Mouse (Mus musculus) large intestine, adult 2 months (tissue): ENCODE measurements around the gene Gls2. TPM values are rescaled to one million over a fixed set of nuclear protein-coding genes. Genes with fewer than 3 reads are reported as not detected.

ENCODE experiments used
- DNase-seq: peaks from one replicate; pipeline ENCODE4 v3.0.0-alpha.2; 2012; ENCODE audit warnings: low read depth, low spot score
- WGBS: fragments of 180-500 bp; shearing (Covaris S2); methylation state at CpG from one replicate; pipeline ENCODE4 v1.1.7; 2018; 5-methylcytosine and 5-hydroxymethylcytosine counted together
- polyA plus RNA-seq: library from polyadenylated mRNA; depleted of rRNA; stranded (reverse); fragments of >200 nt; gene quantifications from 2 replicates; pipeline ENCODE4 v1.2.3, GENCODE M21; 2012

Gene Gls2
- polyA plus RNA-seq, 1 experiment, result 2.0 TPM

DNA sequence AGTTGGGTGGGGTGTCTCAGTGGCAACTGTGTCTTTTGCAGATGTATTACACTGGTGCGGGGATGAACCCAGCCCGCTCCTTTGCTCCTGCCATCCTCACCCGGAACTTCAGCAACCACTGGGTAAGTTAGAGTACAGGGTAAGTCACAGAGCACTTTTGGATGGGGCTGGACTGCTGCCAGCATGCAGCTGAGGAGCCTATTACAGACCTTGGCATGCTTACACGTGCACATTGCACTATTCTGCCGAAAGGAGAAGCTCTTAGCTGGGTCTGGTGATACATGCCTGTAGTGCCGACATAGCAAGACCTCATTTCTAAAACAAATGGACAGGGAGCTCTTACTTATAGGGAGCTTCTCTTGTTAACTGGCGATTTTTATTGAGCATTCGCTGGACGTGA lies 33.3 kb downstream of the Gls2 start:
- 68% methylated on average over 9 of the region's 9 CpGs for WGBS

DNA sequence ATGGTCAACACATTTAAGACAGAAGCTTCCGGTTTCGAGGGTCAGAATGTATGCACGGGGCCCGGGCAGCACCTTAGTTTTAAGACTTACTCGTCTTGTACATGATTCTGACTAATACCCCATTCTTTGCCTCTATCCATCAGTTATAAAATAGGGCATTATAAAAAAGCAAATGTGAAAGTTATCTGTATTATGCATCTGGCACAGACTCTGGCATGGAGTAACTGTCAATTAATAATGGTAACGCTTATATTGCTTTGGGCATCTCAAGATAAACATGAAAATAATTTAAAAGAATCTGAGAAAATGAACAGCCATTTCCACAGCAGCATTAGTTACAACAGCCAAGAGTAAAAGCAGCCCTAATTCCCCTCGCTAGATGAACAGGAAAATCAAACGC lies 33.8 kb downstream of the Gls2 start:
- 86% methylated on average over 8 of the region's 8 CpGs for WGBS
- no peak for DNase-seq

More for the DNA sequence above, 33.3 kb downstream of the Gls2 start:
- DNase-seq, result no peak

DNA sequence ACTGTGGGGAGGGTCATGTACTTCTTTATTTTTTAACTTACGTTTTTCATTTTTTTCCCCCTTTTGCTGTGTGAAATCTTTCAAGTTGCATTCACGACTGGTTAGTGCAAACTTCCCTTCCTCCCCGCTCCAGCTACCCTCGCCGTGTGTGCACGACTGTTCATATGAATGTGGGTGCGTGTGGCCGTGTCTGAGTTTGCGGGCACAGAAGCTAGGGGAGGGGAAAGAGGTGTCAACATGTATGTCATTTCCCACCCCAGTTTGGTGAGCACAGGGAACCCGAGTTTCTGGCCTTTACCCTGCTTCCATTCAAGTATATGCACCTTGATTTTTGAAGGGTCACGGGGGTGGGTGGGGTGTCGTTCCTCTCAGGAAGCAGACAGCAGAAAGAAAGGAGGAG lies 36.3 kb downstream of the Gls2 start:
- DNase-seq, result no peak
- 77% methylated on average over 12 of the region's 12 CpGs for WGBS

DNA sequence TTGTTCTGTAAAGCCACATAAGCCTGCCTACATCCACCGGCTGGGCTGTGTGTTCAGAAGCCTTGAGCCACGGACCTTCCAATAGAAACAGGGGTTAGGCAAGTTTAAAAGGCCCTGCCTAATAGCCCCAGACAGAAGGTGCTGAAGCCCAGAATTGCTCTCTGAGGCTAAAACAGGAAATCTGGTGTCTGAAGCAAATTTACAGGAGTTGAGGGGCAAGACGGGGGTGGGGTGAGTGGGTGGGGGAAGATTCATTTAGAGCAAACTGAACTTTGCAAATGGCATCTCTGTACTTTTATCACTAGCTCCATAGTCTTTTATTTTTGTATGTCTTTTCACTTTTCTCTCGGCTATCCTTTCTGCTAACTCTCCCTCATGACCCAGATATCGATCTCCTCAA lies 36.9 kb downstream of the Gls2 start:
- no peak for DNase-seq
- 6% methylated on average over 5 of the region's 5 CpGs for WGBS

DNA sequence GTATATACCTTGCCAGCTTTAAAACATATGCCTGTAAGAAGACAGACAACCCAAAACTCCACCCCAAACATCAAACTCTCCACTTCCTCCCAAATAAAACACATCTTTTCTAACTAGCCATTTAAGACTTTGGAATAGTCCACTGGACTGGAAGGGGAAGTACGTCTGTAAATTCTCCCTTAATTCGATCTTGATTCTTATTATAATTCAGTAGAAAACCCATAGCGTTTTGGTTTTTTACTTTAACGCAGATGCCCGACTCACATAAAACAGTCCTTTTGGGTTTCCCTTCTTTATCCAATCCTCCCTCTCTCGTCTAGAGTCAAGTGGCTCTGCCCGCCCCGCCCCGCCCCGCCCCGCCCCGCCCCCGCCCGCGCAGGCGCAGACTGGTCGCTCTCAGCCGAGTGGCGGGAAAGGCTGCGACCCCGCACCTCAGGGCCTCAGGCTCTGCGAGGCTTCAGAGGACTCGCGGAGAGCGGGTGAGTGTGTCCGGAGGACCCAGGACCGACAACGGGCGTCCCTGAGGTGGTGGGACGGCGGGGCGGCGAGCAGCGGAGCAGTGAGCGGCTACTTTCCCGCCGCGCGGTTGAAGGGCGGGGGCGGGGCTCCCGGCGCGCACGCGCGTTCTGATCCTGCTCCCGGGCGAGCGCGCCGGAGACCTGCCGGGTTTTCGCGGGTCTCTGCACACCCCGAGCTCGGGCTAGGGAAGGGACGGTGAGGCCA lies 37.6 kb downstream of the Gls2 start, which contains the start of gene Timeless:
TSS of gene Timeless (plus strand) at position 369 of the 723 bp plus-strand sequence.
- under 1% methylated on average over 57 of the region's 58 CpGs for WGBS
- DNase-seq, result peak; percentile 59

DNA sequence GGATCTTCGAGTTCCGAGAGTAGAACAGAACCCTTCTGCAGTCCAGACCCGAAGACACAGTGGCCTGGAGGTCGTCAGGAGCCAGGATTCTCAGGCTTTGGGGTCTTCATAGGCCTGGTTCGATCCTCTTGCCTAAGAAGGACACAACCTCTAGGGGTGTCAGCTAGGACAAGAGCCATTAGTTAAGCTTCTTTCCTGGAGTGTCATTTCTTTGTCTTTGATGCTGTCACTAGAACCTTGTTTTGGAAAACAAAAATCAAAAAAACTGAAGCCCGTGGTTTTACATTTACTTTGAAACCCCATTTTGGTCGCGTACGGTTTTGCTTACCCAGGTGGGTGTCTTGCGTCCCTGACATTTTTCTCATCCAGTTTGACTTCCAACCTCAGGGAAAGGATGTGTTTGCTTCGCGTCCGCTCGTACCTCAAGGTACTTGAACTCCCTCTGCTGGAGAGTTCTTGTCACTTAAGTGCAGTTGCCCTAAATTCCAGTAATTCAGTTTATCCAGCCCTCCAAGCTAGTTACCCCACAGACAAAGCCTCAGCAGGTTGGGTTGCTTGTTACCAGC lies 38.2 kb downstream of the Gls2 start:
- 1% methylated on average over 14 of the region's 14 CpGs for WGBS
- peak; percentile 46 for DNase-seq

DNA sequence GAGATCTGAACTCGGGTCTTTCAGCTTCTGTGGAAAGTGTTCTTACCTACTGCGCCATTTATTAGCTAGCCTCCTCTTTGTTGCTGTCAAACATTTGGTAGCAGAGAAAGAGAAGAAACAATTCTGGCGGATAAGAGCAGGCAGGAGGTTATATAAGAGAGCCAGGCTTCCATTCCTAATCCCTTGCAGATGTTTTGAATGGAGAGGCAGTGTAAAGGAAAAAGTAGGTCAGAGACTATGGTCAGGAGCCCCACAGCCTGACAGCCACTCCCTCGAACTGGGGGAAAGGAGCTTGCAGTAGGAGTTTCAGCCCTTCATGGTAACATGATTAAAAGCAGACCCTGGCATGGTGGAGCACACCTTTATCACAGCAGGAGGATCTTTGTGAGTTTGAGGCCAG lies 42.1 kb downstream of the Gls2 start:
- DNase-seq, result no peak
- WGBS, result 68% methylated on average over 4 of the region's 4 CpGs

DNA sequence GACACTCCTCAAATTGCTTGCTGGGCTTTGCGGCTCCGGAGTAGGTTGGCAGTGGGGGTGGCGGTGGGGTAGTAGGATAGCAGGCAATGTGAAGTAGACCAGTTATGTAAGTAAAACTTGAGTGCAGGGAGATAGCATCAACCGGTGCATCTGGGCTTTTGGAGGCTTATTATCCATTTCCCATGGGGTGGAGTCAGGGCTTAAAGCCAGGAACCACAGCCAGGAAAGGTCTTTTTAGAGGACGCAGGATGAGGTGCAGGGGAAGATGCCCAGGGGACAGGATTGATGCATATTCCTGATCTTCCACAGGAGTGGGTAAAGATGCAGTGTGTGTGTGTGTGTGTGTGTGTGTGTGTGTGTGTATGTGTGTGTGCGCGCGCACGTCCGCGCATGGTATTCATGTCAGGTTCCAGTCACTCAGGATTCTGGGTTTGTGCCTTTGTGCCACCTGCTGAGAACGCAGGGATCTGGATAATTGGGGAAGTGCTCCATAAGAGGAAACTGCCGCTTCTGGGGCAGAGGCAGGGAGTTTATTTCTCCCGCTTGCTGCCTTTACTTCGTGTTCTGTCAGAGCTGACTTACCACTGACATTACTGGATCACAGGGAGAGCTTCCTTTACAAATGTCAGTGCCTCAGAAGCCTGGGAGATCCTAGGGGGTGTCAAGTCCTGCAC lies 43.7 kb downstream of the Gls2 start:
- WGBS, result 76% methylated on average over 15 of the region's 15 CpGs
- no peak for DNase-seq

DNA sequence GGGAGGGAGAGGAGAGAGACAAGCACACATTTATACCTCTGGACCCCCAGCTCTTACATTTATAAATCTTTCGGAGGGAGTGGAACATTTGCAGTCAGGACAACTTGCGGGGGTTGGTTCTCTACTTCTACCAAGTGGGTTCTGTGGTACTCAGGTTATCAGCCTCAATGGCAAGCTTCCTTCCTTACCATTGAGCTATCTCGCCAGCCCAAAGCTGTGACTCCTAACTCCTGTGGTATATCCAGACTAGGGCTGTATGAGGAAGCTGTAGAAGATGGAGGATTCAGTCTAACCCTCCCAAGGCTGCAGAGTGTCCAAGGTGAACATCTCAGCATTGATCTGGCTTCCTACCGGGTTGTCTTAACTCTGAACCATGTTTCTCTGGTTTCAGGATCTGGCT lies 44.9 kb downstream of the Gls2 start:
- no peak for DNase-seq
- WGBS, result 95% methylated on average over 4 of the region's 4 CpGs

DNA sequence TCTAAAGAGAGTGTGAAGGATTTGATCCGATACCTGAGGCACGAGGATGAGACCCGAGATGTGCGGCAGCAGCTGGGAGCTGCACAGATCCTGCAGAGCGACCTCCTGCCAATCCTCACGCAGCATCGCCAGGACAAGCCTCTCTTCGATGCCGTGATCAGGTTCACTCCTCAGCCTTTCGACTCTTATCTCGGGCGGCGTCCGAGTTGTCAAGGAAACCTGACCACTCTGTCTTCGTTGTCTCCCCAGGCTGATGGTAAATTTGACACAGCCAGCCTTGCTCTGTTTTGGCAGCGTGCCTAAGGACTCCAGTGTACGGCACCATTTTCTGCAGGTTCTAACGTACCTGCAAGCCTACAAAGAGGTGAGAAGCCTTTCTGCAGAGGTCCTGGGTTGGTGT lies 45.9 kb downstream of the Gls2 start:
- 90% methylated on average over 18 of the region's 18 CpGs for WGBS

DNA sequence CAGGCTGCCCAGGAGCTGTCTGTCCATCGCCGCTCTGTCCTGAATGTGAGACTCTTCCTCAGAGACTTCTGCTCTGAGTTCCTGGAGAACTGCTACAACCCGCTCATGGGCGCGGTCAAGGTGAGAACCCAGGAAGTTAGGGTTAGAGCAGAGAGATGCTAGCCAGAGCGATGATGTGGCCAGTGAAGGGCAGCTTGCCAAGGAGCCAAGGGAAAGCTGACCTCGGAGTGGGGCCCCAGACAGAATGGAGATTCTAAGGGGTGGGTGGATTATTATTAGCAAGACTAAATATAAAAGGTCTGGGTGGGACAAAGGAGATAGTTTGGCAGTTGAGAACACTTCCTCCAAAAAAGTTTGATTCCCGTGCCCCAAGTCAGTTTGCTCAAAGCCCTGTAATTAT lies 49.0 kb downstream of the Gls2 start:
- 76% methylated on average over 8 of the region's 8 CpGs for WGBS
- no peak for DNase-seq

More for the DNA sequence above, 45.9 kb downstream of the Gls2 start:
- DNase-seq, result no peak

DNA sequence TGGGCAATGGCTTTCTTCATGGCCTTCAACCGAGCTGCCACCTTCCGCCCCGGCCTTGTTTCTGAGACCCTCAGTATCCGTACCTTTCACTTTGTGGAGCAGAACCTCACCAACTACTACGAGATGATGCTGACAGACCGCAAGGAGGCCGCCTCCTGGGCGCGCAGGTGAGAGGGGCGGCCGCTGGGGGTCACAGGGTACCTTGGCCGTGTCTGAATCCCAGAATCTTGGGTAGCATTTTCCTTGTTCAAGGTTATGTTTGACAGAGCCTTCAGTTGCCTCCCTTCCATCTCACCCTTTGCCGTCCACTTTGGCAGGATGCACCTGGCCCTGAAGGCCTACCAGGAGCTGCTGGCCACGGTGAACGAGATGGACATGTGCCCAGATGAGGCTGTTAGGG lies 49.9 kb downstream of the Gls2 start:
- 92% methylated on average over 15 of the region's 15 CpGs for WGBS
- DNase-seq, result no peak

DNA sequence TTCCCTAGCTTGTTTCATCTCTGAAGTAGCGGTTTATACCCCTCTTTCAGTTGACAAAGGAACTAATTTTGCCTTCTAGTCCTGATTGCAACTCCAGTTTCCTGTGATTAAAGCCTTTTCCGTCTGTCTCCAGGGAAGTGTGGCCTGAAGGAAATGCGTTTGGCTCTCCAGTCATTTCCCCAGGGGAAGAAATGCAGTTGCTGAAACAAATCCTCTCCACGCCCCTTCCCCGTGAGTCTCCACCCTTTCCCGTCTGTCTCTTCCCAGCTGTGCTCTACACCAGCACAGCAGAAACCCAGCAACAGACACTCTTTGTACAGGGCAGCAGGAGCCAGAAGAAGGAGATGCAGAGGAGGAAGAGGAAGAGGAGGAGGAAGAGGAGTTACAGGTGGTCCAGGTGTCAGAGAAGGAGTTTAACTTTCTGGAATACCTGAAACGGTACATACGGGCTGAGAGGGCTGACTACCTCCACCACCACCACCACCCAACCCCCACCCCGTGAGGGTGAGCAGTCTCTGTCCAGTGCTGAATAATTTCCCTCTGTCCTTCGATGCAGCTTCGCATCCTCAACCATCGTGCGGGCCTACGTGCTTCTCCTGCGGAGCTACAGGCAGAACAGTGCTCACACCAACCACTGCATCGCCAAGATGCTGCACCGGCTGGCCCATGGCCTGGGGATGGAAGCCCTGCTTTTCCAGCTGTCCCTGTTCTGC lies 52.9 kb downstream of the Gls2 start:
- 79% methylated on average over 17 of the region's 17 CpGs for WGBS
- DNase-seq, result no peak

DNA sequence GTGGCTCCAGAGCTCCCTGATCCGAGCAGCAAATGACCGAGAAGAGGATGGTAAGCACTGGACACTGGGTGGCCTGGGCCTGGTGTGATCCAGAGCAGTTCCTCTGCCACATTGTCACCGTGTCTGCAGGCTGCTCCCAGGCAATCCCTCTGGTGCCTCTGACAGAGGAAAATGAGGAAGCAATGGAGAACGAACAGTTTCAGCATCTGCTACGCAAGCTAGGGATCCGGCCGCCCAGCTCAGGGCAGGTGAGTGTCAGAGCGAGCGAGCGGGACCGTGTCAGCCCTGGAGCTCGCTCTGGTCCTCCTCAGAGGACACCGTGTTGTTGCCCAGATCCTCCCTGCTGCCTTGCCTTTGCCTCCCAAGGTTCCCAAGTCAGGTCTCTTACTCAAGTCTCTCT lies 56.3 kb downstream of the Gls2 start:
- 92% methylated on average over 13 of the region's 13 CpGs for WGBS
- DNase-seq, result no peak

DNA sequence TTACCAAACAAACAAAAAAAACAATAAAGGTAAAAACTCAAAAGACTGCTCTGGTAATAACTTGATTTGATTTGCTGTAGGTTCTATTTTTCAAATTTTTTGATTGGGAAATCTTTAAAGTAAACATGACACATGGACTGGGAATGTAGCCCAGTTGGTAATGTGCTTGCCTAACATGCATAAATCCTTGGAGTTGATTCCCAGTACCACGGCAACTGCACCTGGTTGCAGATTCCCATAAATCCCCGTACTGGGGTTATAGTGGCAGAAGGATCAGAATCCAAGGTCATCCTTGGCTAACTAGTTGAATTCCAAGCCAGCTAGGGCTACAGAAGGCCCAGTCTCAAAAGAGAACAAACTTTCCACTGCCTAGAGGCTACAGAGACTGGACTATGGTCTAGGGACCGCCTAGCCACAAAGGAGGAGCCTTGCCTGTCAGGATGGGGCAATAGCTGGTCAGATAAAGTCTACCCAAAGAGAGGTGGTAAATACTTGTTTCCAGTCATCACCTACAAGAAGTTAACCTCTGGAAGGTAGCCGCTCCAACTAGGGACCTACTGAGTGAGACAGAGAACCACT lies 59.5 kb downstream of the Gls2 start, which contains the start of gene Apon:
TSS of gene Apon (plus strand) at position 420 of the 579 bp plus-strand sequence.
- WGBS, result 39% methylated on average over 4 of the region's 4 CpGs
- DNase-seq, result no peak

DNA sequence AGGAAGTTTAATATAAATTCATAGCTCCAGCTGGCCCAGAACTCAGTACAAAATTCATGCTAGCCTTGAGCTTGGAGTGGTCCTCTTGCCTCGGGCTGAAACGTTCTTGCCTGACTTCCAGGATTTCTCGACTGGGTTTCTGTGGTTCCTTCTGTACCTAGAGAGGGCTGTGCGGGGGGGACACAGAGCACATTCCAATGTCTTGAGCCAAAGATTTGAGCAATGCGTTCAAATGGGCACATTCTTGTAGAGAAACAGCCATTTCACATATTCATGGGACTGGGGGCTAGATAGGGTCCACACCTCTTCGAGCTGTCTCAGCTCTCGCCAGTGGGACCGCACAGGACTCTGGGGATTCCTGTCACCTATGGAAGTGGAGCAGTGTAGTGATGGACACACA lies 61.7 kb downstream of the Gls2 start:
- WGBS, result 81% methylated on average over 8 of the region's 8 CpGs
- DNase-seq, result no peak

DNA sequence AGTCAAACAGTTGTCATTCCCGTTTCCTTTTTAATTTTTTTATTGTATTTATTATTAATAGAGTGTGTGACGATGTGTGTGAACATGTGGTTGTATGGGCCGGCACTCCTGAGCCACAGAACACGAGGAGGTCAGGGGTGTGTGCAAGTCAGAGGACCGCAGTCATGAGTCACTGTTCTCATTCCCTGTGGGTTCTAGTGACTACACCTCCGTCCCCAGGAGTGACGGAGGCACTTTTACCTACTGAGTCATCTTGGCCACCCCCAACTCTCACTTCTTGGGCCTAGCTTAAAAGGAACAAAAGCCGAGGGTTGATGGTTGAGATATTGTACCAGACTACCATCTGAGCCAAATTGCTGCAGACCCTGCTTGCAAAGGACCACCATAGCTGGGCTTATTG lies 62.1 kb downstream of the Gls2 start:
- WGBS, result 85% methylated on average over 8 of the region's 8 CpGs
- DNase-seq, result no peak

DNA sequence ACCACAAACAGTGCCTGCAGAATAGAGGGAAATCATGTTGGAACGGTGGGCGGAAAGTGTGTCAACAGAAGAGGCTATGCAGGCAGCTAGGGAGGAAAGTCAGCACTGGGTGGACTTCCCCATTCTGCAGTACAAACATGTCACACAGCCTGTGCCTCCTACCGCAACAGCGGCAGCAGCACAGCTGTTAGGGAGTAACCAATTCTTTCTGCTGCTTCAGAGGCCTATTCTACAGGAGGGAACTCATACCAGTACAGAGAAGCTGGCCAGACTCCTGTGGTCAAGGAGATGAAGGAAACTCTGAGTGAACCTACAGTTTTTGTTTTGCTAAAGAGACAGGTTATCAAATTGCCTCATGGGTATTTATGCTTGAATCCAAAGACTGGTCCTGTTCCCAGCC lies 64.7 kb downstream of the Gls2 start:
- no peak for DNase-seq
- WGBS, result 55% methylated on average over 4 of the region's 4 CpGs
